Mouse (Mus musculus): Measurements from ENCODE around the gene Gm11939. TPM values are rescaled to one million over a fixed set of nuclear protein-coding genes. Genes with fewer than 3 reads are reported as not detected.

Gene Gm11939
- polyA plus RNA-seq, 1 experiment from 2014 or later = not detected

DNA sequence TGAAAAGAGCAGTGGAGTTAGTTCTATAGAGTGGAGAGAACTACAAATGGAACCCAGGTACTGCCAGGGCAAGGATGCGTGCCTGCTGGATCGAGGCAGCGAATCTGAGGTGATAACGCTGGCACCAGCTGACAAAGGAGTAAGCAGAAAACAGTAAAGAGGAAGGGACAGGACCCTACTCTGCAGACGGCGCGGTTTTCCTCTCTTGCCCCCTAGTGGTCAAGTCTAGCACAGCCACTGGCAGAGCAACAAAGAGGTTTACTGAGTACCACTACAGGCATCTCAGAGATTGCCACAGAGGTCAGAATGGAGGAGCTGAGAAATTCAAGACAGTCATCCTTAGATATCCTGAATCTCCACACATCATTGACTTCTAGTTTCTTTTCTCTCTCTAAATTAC lies 14.8 kb upstream of the Gm11939 start:
- 2% methylated on average over 7 of the region's 7 CpGs for WGBS
- Histone ChIP-seq H3K9me3 (ENCODE audit: control insufficient read depth, low read length) (no peaks in the 10 kb centered on the region), H3K36me3 (ENCODE audit: control insufficient read depth, insufficient read depth, low read length) (no peaks in the 10 kb centered on the region), H3K9ac (replicated peaks; ENCODE audit: low read depth, low read length) (no peak overlapping the region), H3K27me3 (ENCODE audit: control insufficient read depth, insufficient read depth, low read length) (no peaks in the 10 kb centered on the region), H3K4me2 (ENCODE audit: low read depth, low read length) (no peak overlapping the region), H3K4me3 (ENCODE audit: low read depth, low read length) (no peak overlapping the region), H3K4me1 (ENCODE audit: control insufficient read depth, insufficient read depth, low read length) (no peaks in the 10 kb centered on the region), H3K27ac (ENCODE audit: low read depth, low read length) (no peak overlapping the region)
- peak; percentile 82; the same call in 1 of the 2 replicates for ATAC-seq (ENCODE audit: low read depth)

DNA sequence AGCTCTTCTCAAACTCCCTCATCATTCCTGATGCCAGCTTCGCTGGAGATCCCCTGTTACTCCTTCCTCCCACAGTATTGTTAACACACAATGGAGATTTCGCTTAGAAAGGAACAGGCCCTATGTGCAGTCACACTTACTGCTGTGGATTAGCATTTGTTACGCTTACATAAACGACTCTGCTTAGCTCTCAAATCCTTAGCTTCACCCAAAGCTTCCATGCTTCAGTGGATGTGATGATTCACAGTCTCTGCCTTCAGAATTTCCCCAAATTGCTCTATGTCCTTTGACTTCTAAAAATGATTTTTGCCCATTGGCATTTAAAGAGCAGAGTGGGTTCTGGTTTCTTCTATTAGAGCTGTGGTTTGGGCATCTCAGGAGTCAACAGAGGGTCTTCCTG lies 13.9 kb upstream of the Gm11939 start:
- Histone ChIP-seq H3K4me3 (ENCODE audit: low read depth, low read length) (no peak overlapping the region), H3K27me3 (ENCODE audit: control insufficient read depth, insufficient read depth, low read length) (no peaks in the 10 kb centered on the region), H3K27ac (ENCODE audit: low read depth, low read length) (no peak overlapping the region), H3K9me3 (ENCODE audit: control insufficient read depth, low read length) (no peaks in the 10 kb centered on the region), H3K4me1 (ENCODE audit: control insufficient read depth, insufficient read depth, low read length) (no peaks in the 10 kb centered on the region), H3K36me3 (ENCODE audit: control insufficient read depth, insufficient read depth, low read length) (no peaks in the 10 kb centered on the region), H3K4me2 (ENCODE audit: low read depth, low read length) (no peak overlapping the region), H3K9ac (replicated peaks; ENCODE audit: low read depth, low read length) (no peak overlapping the region)
- WGBS = 47% methylated on average over 4 of the region's 4 CpGs
- ATAC-seq (ENCODE audit: low read depth) = no peak

DNA sequence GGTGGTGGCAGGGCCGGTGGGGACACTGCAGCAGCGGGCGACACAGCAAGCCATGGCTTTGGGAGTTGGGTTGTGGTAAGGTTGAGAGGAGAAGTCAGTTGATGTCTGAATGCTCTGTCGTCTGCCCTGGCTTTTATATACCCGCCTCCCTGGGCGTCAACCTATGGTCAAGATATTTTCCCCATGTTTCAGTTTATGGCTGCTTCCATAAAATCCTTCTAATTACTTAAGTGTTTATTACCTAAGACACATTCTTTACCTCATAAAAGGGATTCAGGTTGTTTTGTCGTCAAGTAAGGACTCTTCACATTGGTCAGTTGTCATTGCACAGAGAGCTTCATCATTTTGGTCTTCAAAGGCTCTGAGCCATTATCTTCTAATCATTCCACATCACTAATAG lies 7.3 kb upstream of the Gm11939 start, which contains the start of gene Krtap3-1:
Gene Krtap3-1, minus strand, starts transcription at position 101 of the 400 bp plus-strand sequence.
- H3K27ac ChIP-seq (ENCODE audit: low read depth, low read length) = no peak within 1 kb of the TSS
- ATAC-seq (ENCODE audit: low read depth) = no peak
- H3K9me3 ChIP-seq (ENCODE audit: control insufficient read depth, low read length) = no peaks in the 10 kb centered on the region
- H3K27me3 ChIP-seq (ENCODE audit: control insufficient read depth, insufficient read depth, low read length) = no peaks in the 10 kb centered on the region
- no peak within 1 kb of the TSS for H3K9ac ChIP-seq (replicated peaks; ENCODE audit: low read depth, low read length)
- no peak within 1 kb of the TSS for H3K4me2 ChIP-seq (ENCODE audit: low read depth, low read length)
- H3K36me3 ChIP-seq (ENCODE audit: control insufficient read depth, insufficient read depth, low read length) = no peaks in the 10 kb centered on the region
- WGBS = 57% methylated on average over 7 of the region's 7 CpGs
- H3K4me3 ChIP-seq (ENCODE audit: low read depth, low read length) = no peak within 1 kb of the TSS
- no peaks in the 10 kb centered on the region for H3K4me1 ChIP-seq (ENCODE audit: control insufficient read depth, insufficient read depth, low read length)

DNA sequence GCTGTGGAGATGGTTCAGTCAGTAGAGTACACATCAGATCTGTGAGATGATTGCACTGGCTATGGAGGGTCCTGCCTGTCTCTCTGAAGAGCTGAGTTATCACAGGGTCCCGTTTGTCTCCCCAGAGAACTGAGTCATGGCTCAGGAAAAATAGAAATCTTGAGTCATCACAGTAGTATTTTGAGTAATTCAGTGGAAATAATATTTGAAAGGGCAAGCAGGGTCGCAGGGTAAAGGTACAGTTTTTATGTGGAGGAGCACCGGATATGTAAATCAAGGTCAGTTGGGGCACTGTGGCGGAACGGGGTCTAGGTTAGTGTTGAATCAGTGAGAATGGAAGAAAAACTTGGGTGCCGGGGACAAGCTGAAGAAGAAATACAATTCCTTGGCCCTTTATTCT lies 3.3 kb upstream of the Gm11939 start:
- Histone ChIP-seq H3K27ac (ENCODE audit: low read depth, low read length) (no peak overlapping the region), H3K9me3 (ENCODE audit: control insufficient read depth, low read length) (no peaks in the 10 kb centered on the region), H3K9ac (replicated peaks; ENCODE audit: low read depth, low read length) (no peak overlapping the region), H3K4me3 (ENCODE audit: low read depth, low read length) (no peak overlapping the region), H3K4me1 (ENCODE audit: control insufficient read depth, insufficient read depth, low read length) (no peaks in the 10 kb centered on the region), H3K27me3 (ENCODE audit: control insufficient read depth, insufficient read depth, low read length) (no peaks in the 10 kb centered on the region), H3K36me3 (ENCODE audit: control insufficient read depth, insufficient read depth, low read length) (no peaks in the 10 kb centered on the region), H3K4me2 (ENCODE audit: low read depth, low read length) (no peak overlapping the region)
- WGBS = 84% methylated on average over 6 of the region's 6 CpGs
- no peak for ATAC-seq (ENCODE audit: low read depth)

DNA sequence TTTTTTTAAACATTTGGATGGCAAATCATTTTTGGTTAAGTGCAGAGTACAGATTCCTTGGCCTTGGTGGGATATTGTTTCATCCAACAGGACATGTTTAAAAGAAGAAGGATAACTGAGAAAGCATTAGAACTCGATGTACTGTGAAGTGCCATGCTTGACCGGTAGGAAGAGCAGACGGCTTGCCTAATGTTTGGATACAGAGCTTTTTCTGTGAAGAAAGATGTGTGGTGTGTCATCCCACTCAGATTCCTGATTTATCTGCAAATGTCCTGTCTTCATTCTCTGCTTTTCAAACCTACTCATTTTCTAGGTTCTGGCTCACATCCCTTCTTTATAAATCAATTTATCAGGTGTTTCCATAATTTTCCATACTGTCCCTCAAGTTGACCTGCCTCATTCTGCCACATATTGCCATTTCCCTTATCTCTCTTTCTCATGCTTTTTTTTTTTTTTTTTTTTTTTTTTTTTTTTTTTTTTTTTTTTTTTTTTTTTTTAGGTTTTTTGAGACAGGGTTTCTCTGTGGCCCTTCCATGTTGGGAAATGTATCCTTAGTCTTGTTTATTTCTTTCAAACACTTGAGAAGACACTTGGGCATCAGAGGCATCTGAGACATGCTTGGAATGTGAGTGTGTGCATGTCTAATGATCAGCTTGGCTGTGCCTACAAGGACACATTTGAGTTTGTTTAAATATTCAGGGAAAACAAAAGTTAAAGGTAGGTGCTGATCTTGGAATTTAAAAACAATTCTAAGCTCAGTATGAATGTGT lies 1.1 kb downstream of the Gm11939 start:
- Histone ChIP-seq H3K9ac (replicated peaks; ENCODE audit: low read depth, low read length) (no peak overlapping the region), H3K4me1 (ENCODE audit: control insufficient read depth, insufficient read depth, low read length) (no peaks in the 10 kb centered on the region), H3K4me3 (ENCODE audit: low read depth, low read length) (no peak overlapping the region), H3K9me3 (ENCODE audit: control insufficient read depth, low read length) (no peaks in the 10 kb centered on the region), H3K27ac (ENCODE audit: low read depth, low read length) (no peak overlapping the region), H3K36me3 (ENCODE audit: control insufficient read depth, insufficient read depth, low read length) (no peaks in the 10 kb centered on the region), H3K4me2 (ENCODE audit: low read depth, low read length) (no peak overlapping the region), H3K27me3 (ENCODE audit: control insufficient read depth, insufficient read depth, low read length) (no peaks in the 10 kb centered on the region)
- WGBS = 84% methylated on average over 3 of the region's 3 CpGs
- ATAC-seq (ENCODE audit: low read depth) = no peak

DNA sequence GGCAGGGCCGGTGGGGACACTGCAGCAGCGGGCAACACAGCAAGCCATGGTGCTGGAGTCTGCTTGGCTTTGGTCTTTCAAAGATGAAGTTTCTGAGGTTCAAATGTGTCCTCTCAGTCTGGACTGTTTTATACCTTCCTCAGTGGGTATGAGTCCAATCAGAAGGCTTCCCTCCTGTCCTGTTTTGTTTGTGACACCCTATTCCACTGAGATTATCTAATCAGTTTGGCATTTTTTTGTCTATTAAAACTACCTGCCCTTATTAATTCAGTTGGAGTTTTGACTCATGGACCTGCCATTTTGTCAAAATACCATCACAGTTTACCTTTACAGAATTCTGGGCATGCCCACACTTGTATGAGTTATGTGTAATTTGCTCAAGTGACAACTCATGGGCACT lies 2.5 kb downstream of the Gm11939 start, which contains the start of gene Krtap3-2:
Gene Krtap3-2, minus strand, starts transcription at position 101 of the 400 bp plus-strand sequence.
- Histone ChIP-seq H3K27me3 (ENCODE audit: control insufficient read depth, insufficient read depth, low read length) (no peaks in the 10 kb centered on the region), H3K36me3 (ENCODE audit: control insufficient read depth, insufficient read depth, low read length) (no peaks in the 10 kb centered on the region), H3K9me3 (ENCODE audit: control insufficient read depth, low read length) (no peaks in the 10 kb centered on the region), H3K4me1 (ENCODE audit: control insufficient read depth, insufficient read depth, low read length) (no peaks in the 10 kb centered on the region), H3K27ac (ENCODE audit: low read depth, low read length) (no peak within 1 kb of the TSS), H3K4me3 (ENCODE audit: low read depth, low read length) (no peak within 1 kb of the TSS), H3K4me2 (ENCODE audit: low read depth, low read length) (no peak within 1 kb of the TSS), H3K9ac (replicated peaks; ENCODE audit: low read depth, low read length) (no peak within 1 kb of the TSS)
- 94% methylated on average over 2 of the region's 2 CpGs for WGBS
- no peak for ATAC-seq (ENCODE audit: low read depth)

DNA sequence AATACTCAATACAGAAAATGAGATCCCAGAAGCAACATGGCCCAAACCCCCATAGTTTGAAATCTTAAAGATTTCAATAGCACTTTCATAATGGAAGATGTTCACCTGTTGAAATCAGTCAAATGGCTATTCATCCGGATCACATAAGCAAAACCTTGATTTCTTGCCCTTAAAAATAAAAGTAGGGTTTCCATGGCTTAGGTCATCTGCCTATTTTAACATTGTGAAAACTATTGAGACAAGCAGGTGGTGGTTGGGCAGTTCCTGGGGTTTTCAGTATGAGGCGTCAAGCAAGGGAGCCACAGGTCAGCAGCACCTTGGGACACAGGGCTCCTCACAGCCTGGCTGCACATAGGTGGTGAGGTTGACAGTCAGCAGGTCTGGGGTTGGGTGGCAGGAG lies 3.1 kb downstream of the Gm11939 start:
- H3K36me3 ChIP-seq (ENCODE audit: control insufficient read depth, insufficient read depth, low read length) = no peaks in the 10 kb centered on the region
- no peaks in the 10 kb centered on the region for H3K4me1 ChIP-seq (ENCODE audit: control insufficient read depth, insufficient read depth, low read length)
- ATAC-seq (ENCODE audit: low read depth) = no peak
- H3K4me3 ChIP-seq (ENCODE audit: low read depth, low read length) = no peak overlapping the region
- no peak overlapping the region for H3K9ac ChIP-seq (replicated peaks; ENCODE audit: low read depth, low read length)
- WGBS = 96% methylated on average over 2 of the region's 2 CpGs
- H3K27ac ChIP-seq (ENCODE audit: low read depth, low read length) = no peak overlapping the region
- no peaks in the 10 kb centered on the region for H3K9me3 ChIP-seq (ENCODE audit: control insufficient read depth, low read length)
- no peaks in the 10 kb centered on the region for H3K27me3 ChIP-seq (ENCODE audit: control insufficient read depth, insufficient read depth, low read length)
- no peak overlapping the region for H3K4me2 ChIP-seq (ENCODE audit: low read depth, low read length)

DNA sequence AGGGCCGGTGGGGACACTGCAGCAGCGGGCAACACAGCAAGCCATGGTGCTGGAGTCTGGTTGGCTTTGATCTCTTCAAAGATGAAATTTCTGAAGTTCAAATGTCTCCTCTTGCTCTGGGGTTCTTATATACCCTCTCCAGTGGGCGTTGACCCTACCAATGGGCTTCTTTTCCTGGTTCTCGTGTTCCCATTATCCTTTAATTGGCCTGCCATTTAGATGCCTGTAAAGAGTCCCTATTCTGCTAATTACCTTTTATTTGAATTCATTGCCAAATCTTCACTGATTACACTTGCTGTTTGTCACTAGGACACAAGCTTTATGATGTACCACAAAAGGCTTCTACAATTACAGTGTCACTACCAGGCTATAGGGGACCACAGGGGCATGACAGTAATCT lies 8.5 kb downstream of the Gm11939 start, which contains the start of gene Krtap3-3:
Gene Krtap3-3, minus strand, starts transcription at position 101 of the 400 bp plus-strand sequence.
- Histone ChIP-seq H3K27ac (ENCODE audit: low read depth, low read length) (no peak within 1 kb of the TSS), H3K9me3 (ENCODE audit: control insufficient read depth, low read length) (no peaks in the 10 kb centered on the region), H3K4me3 (ENCODE audit: low read depth, low read length) (no peak within 1 kb of the TSS), H3K9ac (replicated peaks; ENCODE audit: low read depth, low read length) (no peak within 1 kb of the TSS), H3K27me3 (ENCODE audit: control insufficient read depth, insufficient read depth, low read length) (no peaks in the 10 kb centered on the region), H3K4me1 (ENCODE audit: control insufficient read depth, insufficient read depth, low read length) (no peaks in the 10 kb centered on the region), H3K36me3 (ENCODE audit: control insufficient read depth, insufficient read depth, low read length) (no peaks in the 10 kb centered on the region), H3K4me2 (ENCODE audit: low read depth, low read length) (no peak within 1 kb of the TSS)
- 25% methylated on average over 4 of the region's 4 CpGs for WGBS
- ATAC-seq (ENCODE audit: low read depth) = no peak

DNA sequence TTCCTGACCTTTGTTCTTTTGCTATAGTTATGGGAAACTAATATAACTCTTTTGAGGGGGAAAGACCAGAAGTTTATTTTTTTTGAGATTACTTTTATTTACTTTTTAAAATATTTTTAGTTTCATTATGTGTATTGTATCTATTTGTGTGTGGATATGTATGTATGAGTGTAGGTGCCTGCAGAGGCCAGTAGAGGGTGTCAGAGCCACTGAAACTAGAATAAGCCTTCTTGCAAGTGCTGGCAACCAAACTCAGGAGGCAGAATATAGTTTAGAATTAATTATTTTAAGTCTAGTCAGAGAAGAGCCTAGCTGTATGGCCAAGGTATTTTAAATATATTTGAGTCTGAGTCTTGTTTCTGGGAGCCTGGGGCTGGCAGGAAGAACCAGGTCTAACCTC lies 11.4 kb downstream of the Gm11939 start:
- Histone ChIP-seq H3K27ac (ENCODE audit: low read depth, low read length) (no peak overlapping the region), H3K36me3 (ENCODE audit: control insufficient read depth, insufficient read depth, low read length) (no peaks in the 10 kb centered on the region), H3K4me2 (ENCODE audit: low read depth, low read length) (no peak overlapping the region), H3K4me3 (ENCODE audit: low read depth, low read length) (no peak overlapping the region), H3K27me3 (ENCODE audit: control insufficient read depth, insufficient read depth, low read length) (no peaks in the 10 kb centered on the region), H3K9ac (replicated peaks; ENCODE audit: low read depth, low read length) (no peak overlapping the region), H3K9me3 (ENCODE audit: control insufficient read depth, low read length) (no peaks in the 10 kb centered on the region), H3K4me1 (ENCODE audit: control insufficient read depth, insufficient read depth, low read length) (no peaks in the 10 kb centered on the region)
- ATAC-seq (ENCODE audit: low read depth) = no peak
